Mouse (Mus musculus): ENCODE data around the gene Fosl2.
"Not testable (repeated sequence)": the region's sequence is repeated elsewhere in the genome, so short reads cannot be mapped to it uniquely, and the experiment has no call there.

The Fosl2 gene

DNA sequence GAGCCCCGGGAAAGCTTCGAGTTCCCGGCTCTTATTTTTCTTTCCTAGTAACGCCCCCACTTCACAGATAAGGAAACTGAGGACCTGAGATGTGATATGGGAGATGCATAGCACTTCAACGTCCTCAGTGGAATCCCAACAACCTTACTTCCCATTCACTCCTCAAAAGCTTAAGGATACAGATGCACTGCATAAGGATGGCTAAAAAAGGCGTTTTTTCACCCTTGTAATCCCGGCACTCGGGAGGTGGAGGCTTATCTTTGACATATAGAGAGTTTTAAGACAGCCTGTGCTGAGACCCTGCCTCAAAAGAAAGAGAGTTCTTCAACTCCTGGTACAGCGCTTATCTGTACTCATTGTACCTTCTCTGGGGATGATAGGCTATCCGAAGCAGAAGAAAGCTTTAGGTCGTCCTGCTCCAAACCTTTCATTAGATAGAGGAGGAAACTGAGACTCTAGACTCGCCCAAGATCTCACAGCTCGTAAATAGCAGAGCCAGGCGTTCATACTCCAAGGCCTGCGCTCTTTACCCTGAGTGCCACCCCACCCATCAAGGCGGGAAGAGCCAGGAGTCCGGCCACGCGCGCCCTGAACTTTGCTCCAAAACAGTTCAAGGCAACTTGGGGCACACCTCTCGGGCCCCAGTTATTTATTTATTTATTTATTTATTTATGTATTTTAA is 1.4 kb upstream of the Fosl2 start:
- no peak for DNase-seq

DNA sequence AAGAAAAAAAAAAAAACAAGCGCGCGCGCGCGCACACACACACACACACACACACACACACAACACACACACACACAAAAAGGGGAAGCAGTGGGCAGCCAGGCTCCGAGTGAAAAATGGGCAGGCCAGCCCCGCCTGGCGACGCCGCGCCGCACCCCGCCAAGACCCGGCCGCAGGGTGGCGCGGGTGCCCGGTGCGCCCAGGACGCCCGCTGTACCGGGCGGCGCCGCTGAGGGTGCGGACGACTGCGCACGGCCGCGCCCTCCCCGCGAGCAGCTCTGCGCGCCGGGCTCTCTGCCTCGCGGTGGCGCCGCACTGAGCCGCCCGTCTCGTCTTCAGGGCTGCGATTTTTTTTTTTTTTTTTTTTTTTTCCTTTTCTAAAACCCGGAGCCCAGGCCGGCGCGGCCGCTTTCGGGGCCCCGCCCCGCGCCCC is 682 bp upstream of the Fosl2 start:
- DNase-seq, result peak in 1 of 2 experiments; percentile 30

DNA sequence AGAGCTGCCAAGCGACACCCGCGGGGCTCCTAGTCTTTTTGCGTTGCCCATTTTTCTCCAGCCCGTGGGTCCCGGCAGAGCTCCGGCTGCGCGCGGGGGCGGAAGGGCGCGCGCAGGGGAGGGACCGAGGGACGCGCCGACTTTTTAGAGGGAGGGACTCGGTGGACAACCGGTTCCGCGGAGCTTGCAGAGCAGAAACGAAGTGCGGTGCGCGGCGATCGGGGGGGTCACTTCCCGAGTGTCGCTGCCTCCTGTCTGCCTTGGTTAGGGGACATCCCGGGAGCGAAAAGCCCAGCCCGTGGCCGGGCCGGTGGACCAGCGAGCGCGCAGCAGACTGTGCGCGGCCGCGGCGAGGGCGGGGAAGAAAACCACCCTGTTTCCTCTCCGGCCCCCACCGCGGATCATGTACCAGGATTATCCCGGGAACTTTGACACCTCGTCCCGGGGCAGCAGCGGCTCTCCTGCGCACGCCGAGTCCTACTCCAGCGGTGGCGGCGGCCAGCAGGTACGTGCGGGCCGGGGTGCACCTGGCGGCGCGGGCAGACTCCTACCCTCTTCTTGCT is 781 bp downstream of the Fosl2 start:
- peak; percentile 38 to 55 for DNase-seq

DNA sequence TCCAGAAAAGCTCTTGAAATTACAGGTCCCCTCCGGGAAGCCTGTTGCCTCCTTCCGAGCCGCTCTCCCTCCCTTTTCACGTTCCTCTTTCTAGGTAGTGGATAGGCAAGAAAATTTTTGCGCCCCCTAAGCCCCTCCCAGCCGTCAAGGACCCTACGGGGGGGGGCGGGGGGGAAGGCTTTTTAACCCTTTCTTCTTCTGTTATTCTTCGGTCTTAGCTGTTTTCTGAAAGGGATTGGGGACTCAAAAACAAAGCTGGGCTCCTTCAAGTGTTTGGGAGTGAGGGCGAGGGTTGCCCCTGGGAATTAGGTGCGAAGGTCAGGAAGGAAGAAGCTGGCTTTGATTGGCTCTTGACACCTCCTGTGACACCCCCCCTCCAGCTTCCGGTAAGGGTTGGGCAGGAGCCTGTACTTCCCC is 1.5 kb downstream of the Fosl2 start:
- DNase-seq, result no peak

- DNase-seq, result no peak
Measured at GRCm38 (mm10) chr5:32138446-32139195, 3.0 kb downstream of the Fosl2 start.

DNA sequence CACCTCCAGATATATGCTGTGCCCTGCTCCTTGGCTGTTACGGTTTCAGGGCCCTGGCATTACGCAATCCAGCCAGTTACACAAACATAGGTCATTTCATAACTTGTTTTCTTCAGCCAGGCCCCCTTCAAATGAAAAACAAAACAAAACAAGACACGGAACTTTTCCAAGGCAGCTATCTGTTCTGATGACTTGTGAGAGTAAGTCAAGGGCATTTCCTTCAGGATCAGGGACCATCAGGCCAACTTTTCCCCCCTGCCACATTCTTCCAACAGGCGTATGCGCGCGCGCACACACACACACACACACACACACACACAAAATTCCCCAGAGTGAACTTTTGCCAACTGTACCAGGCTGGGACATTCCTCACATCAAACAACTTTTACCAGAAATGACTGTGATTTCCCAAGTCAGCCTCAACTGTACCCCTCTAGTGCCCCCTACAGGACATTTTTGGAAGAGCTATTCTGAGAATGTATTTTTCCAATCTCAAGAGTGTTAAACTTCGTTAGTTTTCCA is 4.0 kb downstream of the Fosl2 start:
- DNase-seq, result no peak

- no peak for DNase-seq
Measured at GRCm38 (mm10) chr5:32141899-32142298, 6.3 kb downstream of the Fosl2 start.

DNA sequence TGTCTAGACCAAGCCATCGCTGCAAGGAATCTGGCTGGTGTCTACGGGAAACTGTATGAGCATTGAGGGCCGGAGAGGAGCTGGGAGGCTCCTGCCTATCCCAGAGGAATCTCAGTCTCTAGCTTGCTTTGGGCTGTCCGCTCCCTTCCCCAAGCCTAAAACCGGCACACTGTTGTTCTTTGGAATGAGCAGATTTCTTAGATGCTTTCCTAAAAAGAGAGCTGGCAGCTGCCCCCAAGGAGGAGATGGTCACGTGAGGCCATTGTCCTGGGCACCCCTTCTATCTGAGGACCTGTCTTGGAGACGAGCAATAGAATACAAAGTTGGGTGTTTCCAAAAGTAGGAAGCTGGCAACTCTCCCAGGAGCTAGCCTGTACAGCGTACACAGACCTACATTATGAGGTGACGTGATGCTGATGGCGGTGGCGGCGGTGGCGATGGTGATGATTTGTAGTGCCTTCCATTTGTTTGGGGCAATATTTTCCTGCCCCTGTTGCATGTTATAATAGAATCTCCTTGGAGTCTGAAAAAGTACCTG is 7.9 kb downstream of the Fosl2 start:
- DNase-seq, result no peak

GRCm38 (mm10) chr5:32146281-32146680 is 10.7 kb downstream of the Fosl2 start:
- no peak for DNase-seq

DNA sequence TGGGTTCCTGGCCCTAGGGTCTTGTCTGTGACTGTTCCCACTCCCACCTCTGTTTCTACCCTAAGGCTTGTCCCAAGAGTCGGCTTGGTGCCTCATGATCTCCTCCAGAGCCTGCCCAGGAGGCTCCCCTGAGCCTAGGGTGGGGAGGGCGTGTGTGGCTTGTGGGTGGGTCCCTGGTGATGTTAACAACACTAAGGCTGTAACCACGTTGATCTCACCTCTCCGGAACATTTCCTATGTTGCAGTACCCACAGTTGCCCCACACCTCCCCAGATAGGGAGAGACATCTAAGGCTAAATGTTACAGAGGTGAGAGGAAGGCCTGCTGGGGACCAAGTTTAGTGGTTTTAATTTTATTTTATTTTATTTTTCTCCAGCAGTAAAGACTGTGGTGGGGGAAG is 13.0 kb downstream of the Fosl2 start:
- no peak for DNase-seq

- DNase-seq, result no peak
Measured at GRCm38 (mm10) chr5:32151244-32151643, 15.6 kb downstream of the Fosl2 start.

DNA sequence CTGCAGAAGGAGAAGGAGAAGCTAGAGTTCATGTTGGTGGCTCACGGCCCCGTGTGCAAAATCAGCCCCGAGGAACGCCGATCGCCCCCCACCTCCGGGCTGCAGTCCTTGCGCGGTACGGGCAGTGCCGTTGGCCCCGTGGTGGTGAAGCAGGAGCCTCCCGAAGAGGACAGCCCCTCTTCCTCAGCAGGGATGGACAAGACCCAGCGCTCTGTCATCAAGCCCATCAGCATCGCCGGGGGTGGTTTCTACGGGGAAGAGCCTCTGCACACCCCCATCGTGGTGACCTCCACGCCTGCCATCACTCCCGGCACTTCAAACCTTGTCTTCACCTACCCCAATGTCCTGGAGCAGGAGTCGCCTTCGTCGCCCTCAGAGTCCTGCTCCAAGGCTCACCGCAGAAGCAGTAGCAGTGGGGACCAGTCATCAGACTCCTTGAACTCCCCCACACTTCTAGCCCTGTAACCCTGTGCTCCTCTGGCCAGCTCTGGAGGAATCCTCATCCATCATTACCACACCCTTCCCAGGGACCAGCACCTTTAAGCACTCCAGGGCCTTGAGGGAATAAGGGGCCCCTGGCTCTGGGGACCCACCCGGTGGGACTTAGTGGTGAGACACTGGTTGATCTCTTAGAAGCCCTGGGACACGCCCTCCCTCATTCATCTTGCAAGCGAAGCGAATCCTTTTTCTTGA is 17.3 kb downstream of the Fosl2 start:
- no peak for DNase-seq

DNA sequence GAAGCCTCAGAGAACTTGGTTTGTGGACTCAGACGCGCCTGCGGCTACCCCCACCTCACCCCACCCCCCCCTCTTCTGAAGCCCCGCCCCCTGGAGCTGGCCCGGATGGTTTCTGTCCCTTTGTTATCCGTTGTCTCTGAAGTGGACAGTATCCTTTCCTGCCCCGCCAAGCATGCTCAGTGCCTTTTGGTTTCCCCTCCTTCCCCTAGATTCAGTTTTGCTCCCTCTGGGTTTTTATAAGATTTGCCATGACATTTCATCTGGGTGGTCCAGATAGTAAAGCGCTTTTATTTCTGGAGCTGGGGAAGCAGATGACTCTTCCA is 17.8 kb downstream of the Fosl2 start:
- DNase-seq, result no peak

DNA sequence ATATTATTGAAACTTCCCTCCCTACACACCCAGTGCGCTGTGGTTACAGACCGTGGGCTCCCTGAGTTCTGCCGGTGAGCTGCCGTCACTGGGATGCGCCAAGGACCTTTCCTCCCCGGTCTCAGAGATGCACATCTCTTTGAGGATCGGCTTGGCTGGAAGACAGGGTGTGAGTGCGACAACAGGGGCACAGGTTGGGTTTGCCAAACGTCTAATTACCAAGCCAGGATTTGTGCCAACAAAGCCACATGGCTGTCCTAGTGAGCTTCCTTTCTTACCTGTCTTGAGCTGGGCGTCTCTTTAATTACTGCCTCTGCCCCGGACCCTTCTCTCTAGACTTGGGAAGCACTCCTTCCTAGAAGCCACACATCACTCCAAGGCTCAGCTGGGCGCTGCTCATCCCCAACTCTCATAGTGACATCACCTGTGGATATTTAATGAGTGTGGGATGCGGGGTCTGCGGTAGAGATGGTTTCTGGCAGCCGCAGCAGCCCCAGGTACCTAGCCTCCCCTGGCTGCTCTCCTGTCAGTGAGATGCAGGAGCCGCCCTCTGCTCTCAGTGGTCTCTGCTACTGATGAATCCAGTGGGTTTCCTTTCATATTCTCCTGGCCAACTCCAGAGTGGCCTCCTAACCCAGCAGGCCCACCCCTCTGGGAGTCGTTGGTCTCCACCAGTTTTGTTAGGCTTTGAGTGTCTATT is 18.3 kb downstream of the Fosl2 start:
- DNase-seq, result no peak

GRCm38 (mm10) chr5:32154931-32155688 is 19.5 kb downstream of the Fosl2 start:
- no peak for DNase-seq

DNA sequence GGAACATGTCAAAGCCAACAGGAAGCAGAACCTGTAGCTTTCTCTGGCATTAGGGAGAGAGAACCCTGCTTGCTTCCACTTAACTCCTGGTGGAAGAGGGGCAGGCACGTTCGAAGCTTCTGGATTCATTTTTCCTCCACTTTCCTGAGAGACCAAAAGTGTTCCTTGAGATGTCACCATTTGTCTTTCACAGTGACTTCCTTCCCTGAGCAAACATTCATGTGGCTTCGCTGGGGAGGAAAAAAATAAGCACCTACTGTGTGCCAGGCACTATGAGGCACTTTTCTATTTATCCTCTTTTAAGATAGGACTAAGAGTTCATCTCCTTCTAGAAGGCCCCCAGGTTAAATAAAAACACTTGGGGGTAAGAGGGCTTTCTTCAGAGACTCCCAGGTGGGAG is 20.3 kb downstream of the Fosl2 start:
- no peak for DNase-seq

GRCm38 (mm10) chr5:32163478-32164043 is 28.0 kb downstream of the Fosl2 start:
- DNase-seq, result no peak

DNA sequence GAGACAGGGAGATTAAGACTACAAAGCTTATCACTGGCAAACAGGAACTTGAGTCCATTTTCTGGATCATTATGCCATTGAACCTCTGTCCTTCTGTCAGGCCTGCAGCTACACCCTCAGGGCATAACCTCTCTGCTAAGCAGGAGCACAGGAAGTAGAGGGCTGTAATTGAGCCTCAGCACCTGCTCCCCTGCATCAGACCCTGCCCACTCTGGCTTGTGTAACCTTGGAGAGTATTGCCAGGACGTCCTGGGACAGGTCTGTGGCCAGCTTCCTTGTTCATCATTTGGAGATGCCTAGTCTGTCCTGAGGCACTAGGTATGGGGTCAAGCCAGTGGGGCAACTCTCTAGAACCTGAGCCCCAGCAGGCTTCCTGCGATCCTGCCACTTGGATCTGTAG is 36.6 kb downstream of the Fosl2 start:
- DNase-seq, result no peak

- no peak for DNase-seq
Measured at GRCm38 (mm10) chr5:32176800-32177199, 41.2 kb downstream of the Fosl2 start.

DNA sequence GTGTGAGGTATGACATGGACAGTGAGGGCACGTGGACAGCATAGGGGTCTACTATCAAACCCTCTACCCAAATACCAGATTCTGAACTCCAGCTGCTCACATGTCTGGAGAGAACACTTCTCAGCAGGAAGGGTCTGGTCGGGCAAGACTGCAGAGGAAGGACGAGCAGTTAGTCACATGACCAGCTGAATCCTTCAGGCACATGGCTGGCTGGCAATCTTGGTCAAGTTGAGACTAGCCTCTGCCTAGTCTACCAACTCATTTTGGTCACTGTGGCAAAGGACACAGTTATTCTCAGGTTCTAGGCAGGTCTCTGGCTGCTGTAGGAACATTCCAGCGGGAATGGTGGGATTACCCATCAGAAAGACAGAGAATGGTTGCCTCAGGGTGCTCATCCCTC is 42.1 kb downstream of the Fosl2 start:
- DNase-seq, result no peak

DNA sequence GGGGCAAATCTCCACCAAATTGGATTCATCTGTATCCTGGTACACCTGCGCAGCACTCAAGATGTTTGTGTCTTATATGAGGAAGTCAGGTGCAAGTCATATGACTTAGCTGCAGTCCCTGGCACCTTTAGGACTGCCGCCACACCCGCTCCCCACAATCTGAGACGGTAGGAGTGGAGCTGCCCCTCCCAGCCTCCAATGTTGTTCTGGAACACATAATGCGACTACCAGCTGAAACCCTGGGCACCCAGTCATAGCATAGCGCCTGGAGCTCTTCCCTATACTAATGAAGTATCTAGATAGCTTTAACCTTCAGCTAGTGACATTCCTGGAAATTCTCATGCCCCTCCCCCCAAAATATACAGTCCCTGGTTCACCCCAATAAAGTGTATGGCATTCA is 43.1 kb downstream of the Fosl2 start:
- not testable (repeated sequence) for DNase-seq

Measured in thymus, adult 18-20 months (tissue).